Mouse (Mus musculus) E14TG2a.4 (cell line): ENCODE measurements at regions not wholly inside any gene's neighbourhood (a gene's known extent, or its start where the extent isn't known, plus 50 kb on each side); places are given as distances from the start of the nearest gene placed in this dataset.

ENCODE experiments used
- H3K27me3 ChIP-seq: 2 replicates; pipeline ENCODE4 v1.6.1; 2014; ENCODE audit warnings: low read length, control low read depth; ENCODE audit not compliant: insufficient read depth
- H3K36me3 ChIP-seq: 2 replicates; pipeline ENCODE4 v1.6.1; 2014; ENCODE audit warnings: low read length, control low read depth; ENCODE audit not compliant: insufficient read depth
- H3K4me1 ChIP-seq: replicated peaks from 2 replicates; pipeline ENCODE4 v1.6.1; 2014; ENCODE audit warnings: low read depth, low read length, control low read depth
- H3K4me3 ChIP-seq: replicated peaks from 2 replicates; pipeline ENCODE4 v1.5.1; 2014; ENCODE audit warnings: mild to moderate bottlenecking, low read length
- H3K9me3 ChIP-seq: 2 replicates; pipeline ENCODE4 v1.6.1; 2014; ENCODE audit warnings: low read length, control low read depth
- CTCF ChIP-seq: conservative IDR thresholded peaks from 2 replicates; pipeline ENCODE4 v1.5.1; 2014; ENCODE audit warnings: low read length
- NANOG ChIP-seq: IDR thresholded peaks from 2 replicates; pipeline ENCODE4 v1.6.1; 2014; ENCODE audit warnings: borderline replicate concordance, low read length, mixed read lengths
- POU5F1 ChIP-seq: IDR thresholded peaks from 2 replicates; pipeline ENCODE4 v1.6.1; 2014; ENCODE audit warnings: low read length, borderline replicate concordance

DNA sequence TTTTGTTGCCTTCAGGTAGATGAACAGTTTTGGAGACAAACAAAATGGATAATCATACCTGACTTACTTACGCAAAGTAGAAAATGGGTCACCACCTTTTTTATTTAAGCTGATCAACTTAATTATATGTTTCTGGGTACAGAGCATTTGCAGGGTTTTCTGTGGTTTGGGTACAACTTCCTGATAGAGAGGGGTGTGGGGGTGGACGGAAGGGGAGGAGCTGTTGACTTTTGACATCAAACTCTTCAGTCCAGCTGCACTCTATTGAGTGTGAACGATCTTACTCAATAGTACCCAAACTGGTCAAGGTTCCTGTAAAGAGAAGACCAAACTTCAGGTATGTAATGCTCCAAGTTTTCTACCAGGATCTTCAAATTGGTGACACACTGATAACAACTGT, 316.0 kb upstream of the Satb1 start:
- Histone ChIP-seq H3K27me3 (no peaks in the 10 kb centered on the region), H3K4me3 (no peak overlapping the region), H3K9me3 (0 out of 2 replicates have a peak, but pooled peaks cover 7% of the 10 kb centered on the region), H3K4me1 (no peaks in the 10 kb centered on the region), H3K36me3 (no peaks in the 10 kb centered on the region)
- no peak for TF ChIP-seq POU5F1
- no peak for TF ChIP-seq NANOG
- no peak for TF ChIP-seq CTCF

DNA sequence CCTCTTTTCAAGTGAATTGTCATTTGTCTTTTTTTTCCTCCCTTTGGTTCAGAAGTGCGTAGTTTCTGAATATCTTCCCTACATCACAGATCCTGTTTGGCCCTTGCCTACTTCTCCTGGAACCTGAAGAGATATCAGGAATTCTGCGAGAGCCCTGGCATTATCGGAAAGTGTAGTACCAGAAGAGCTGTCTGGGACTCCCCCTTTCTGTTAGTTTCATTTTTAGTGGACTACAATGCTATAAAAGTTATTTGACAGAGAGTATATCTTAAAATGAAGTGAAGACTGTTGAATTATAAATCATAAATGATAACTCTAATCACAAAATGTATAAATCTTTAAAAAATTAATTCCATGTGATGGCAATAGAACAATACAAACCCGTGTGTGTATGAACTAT, 270.8 kb upstream of the Satb1 start:
- TF ChIP-seq POU5F1 = no peak
- no peak for TF ChIP-seq CTCF
- TF ChIP-seq NANOG = no peak
- Histone ChIP-seq H3K4me1 (no peaks in the 10 kb centered on the region), H3K27me3 (no peaks in the 10 kb centered on the region), H3K9me3 (no peaks in the 10 kb centered on the region), H3K36me3 (no peaks in the 10 kb centered on the region), H3K4me3 (no peak overlapping the region)

GRCm38 (mm10) chr17:52085834-52086233, 252.7 kb upstream of the Satb1 start:
- no peak overlapping the region for H3K4me3 ChIP-seq
- H3K36me3 ChIP-seq = no peaks in the 10 kb centered on the region
- peaks cover 7% of the 10 kb centered on the region; the same call in 1 of the 2 replicates for H3K9me3 ChIP-seq
- no peak for TF ChIP-seq POU5F1
- H3K4me1 ChIP-seq = no peaks in the 10 kb centered on the region
- H3K27me3 ChIP-seq = no peaks in the 10 kb centered on the region

GRCm38 (mm10) chr17:52084455-52084854, 251.4 kb upstream of the Satb1 start:
- no peaks in the 10 kb centered on the region for H3K4me1 ChIP-seq
- no peaks in the 10 kb centered on the region for H3K36me3 ChIP-seq
- no peaks in the 10 kb centered on the region for H3K27me3 ChIP-seq
- TF ChIP-seq CTCF = no peak
- H3K4me3 ChIP-seq = no peak overlapping the region
- H3K9me3 ChIP-seq = peaks cover 7% of the 10 kb centered on the region; the same call in 1 of the 2 replicates

GRCm38 (mm10) chr17:52079316-52079715, 246.2 kb upstream of the Satb1 start:
- Histone ChIP-seq H3K27me3 (no peaks in the 10 kb centered on the region), H3K4me1 (no peaks in the 10 kb centered on the region), H3K9me3 (peaks cover 7% of the 10 kb centered on the region; the same call in 1 of the 2 replicates), H3K36me3 (no peaks in the 10 kb centered on the region), H3K4me3 (no peak overlapping the region)
- TF ChIP-seq CTCF (no peak), POU5F1 (no peak), NANOG (no peak)

DNA sequence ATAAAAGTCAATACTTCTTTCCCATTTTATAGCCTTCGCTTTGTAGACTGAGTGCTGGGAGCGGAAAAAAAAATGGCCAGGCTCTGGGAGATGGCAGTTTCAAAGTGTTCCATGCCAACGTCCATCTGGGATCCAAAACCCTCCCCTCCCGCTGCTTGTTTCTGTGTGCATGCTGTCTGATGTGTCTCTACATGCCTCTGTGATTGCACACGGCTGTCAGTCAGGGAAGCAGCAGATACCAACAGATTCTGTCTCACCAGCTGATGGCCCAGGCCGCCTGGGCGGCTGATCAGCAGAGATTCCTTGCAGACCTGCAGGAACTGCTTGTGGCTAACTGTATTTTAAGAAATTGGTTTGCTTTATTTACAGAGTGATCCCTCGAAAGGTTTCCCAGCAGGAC, 245.4 kb upstream of the Satb1 start:
- Histone ChIP-seq H3K9me3 (peaks cover 7% of the 10 kb centered on the region; the same call in 1 of the 2 replicates), H3K36me3 (no peaks in the 10 kb centered on the region), H3K27me3 (no peaks in the 10 kb centered on the region), H3K4me3 (no peak overlapping the region), H3K4me1 (no peaks in the 10 kb centered on the region)
- TF ChIP-seq POU5F1 (no peak), NANOG (no peak), CTCF (no peak)

DNA sequence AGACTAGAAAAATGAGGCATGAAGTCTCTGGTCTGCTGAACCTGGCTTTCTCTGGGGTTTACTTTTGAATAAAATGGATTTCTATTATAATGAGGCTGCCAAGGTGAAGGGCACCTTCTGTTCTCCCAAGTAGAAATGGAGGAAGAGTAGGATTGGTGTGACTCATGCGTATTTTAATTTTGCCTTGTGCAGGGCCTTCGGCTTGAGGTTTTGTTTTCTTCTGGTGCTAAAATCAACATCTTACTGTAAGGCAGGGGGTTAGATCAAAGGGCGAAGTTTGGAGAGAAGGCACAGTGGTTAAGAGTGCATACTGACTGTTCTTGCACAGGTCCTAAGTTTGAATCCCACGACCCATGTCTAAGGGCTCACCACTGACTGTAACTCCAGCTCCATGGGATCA, 244.9 kb upstream of the Satb1 start:
- Histone ChIP-seq H3K27me3 (no peaks in the 10 kb centered on the region), H3K4me1 (no peaks in the 10 kb centered on the region)
- TF ChIP-seq CTCF = no peak
- TF ChIP-seq POU5F1 = no peak
- TF ChIP-seq NANOG = no peak

DNA sequence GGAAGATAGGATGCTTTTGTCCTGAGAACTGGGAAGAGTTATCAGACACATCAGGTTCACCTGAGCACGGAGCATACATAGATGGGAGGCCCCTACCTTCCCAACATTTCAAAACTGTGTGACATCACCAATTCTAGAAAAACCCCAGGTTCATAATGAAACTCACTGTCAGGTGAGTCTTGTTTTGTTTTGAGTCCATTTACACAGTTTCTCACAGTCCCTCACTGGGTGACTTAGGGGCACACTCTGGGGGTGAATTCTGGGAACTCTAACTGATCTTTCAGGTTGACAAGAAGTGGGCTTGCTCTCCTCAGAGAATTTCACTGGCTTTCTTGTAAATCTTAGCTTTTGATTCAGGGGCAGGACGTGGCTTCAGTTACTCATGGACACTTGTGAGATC, 243.7 kb upstream of the Satb1 start:
- no peaks in the 10 kb centered on the region for H3K36me3 ChIP-seq
- no peaks in the 10 kb centered on the region for H3K27me3 ChIP-seq
- H3K9me3 ChIP-seq = peaks cover 7% of the 10 kb centered on the region; the same call in 1 of the 2 replicates
- TF ChIP-seq POU5F1 (no peak), NANOG (no peak), CTCF (no peak)
- H3K4me1 ChIP-seq = no peaks in the 10 kb centered on the region
- no peak overlapping the region for H3K4me3 ChIP-seq

More for the DNA sequence above, 244.9 kb upstream of the Satb1 start:
- no peaks in the 10 kb centered on the region for H3K36me3 ChIP-seq
- no peak overlapping the region for H3K4me3 ChIP-seq
- H3K9me3 ChIP-seq = peaks cover 7% of the 10 kb centered on the region; the same call in 1 of the 2 replicates

- Histone ChIP-seq H3K4me1 (no peaks in the 10 kb centered on the region), H3K9me3 (no peaks in the 10 kb centered on the region), H3K4me3 (no peak overlapping the region), H3K36me3 (no peaks in the 10 kb centered on the region), H3K27me3 (no peaks in the 10 kb centered on the region)
- no peak for TF ChIP-seq NANOG
- TF ChIP-seq CTCF = no peak
- no peak for TF ChIP-seq POU5F1
These were observed 234.6 kb upstream of the Satb1 start for GRCm38 (mm10) chr17:52067721-52068120.
